Mouse (Mus musculus): Measurements from ENCODE around the gene Snai1. TPM values are rescaled to one million over a fixed set of nuclear protein-coding genes. Genes with fewer than 3 reads are reported as not detected.

Gene Snai1
- total and polyA plus RNA-seq, 3 experiments: 0.19 to 0.74 TPM; not detected in 1

DNA sequence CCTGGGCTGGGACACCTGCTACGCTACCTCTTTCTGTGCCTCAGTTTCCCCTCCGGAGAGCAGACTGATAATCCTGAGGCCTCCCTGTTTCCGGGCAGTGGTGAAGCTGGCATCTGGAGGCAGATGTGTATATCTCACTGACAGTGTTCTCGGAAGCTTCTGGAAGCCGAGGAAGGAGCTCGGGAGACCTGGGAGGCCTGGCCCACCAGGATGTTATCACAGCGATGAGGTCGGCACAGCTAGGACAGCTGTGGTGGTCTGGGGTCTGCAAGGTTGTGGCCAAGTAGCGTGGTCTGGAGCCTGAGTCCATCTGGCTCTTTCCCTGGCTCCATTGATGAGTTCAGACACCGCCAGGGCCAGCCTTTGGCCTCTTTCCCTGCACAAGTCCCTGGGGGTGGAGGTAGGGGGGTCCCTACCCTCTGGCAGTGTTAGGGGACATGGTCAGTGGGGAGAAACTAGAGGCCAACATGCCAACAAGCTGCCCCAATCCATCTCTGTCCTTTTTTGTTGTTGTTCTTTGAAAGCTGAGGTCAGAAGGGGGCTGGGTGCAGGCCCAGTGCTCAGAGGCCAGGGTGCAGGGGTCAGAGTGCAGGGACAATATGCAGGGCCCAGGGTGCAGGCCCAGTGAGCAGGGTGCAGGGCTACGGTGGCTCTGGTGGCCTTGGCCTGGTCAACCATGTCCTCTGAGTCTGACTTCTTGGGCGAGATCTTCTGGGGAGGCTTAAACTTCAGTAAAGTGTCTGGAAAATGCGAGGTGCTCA, 26.7 kb downstream of the Snai1 start:
- Histone ChIP-seq H3K36me3 (ENCODE audit: control insufficient read depth in 1 of 2, insufficient read depth in 2 of 2, low read length in 2 of 2) (no peaks in the 10 kb centered on the region), H3K9ac (ENCODE audit: control insufficient read depth, low read depth, low read length, poor library complexity, severe bottlenecking) (no peak overlapping the region), H3K79me2 (ENCODE audit: control insufficient read depth, insufficient read depth, low read length, poor library complexity) (no peaks in the 10 kb centered on the region), H3K4me1 (ENCODE audit: control insufficient read depth in 1 of 2, insufficient read depth in 2 of 2, low read length in 2 of 2) (no peaks in the 10 kb centered on the region), H3K4me3 (ENCODE audit: control insufficient read depth in 1 of 2, insufficient read depth in 1 of 2, low read depth in 2 of 2, low read length in 2 of 2) (no peak overlapping the region), H3K27me3 (ENCODE audit: control insufficient read depth in 1 of 2, insufficient read depth in 2 of 2, low read length in 2 of 2) (peaks cover 6 to 24% of the 10 kb centered on the region in 2 experiments), H3K9me3 (replicated peaks; ENCODE audit: insufficient read depth, low read length) (no peaks in the 10 kb centered on the region), H3K27ac (ENCODE audit: control insufficient read depth, low read depth, low read length) (no peak overlapping the region)
- TF ChIP-seq MXI1 (IDR thresholded peaks at IDR 0.05; ENCODE audit: low read depth, low read length) (no peak), RAD21 (IDR thresholded peaks at IDR 0.05; ENCODE audit: low read depth, low read length) (no peak)
- no peak for DNase-seq (ENCODE audit: low read depth, low spot score)

GRCm38 (mm10) chr2:167565312-167565656, 27.3 kb downstream of the Snai1 start:
- no peak for DNase-seq (ENCODE audit: low read depth, low spot score)
- no peak overlapping the region for H3K27ac ChIP-seq (ENCODE audit: control insufficient read depth, low read depth, low read length)
- H3K4me3 ChIP-seq (ENCODE audit: control insufficient read depth in 1 of 2, insufficient read depth in 1 of 2, low read depth in 2 of 2, low read length in 2 of 2): no peak overlapping the region

DNA sequence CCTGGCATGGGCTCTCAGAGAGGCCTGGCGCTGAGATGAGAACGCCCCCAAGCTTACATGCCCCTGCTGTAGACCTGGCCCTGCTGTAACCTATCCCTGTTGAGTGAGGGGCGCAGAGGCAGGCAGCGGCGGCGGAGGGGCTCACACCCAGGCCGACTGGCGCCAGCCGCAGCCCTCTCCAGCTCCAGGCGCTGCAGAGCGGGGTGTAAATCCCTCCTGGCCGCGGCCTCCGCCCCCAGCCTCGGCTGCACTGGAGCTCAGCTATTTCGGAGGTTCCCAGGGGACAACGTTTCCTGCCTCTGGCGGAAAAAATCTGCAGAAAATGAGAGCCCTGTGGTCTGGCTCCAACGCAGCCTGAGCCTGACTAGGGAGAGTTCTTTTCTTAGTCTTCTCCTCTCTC, 27.7 kb downstream of the Snai1 start:
- Histone ChIP-seq H3K79me2 (ENCODE audit: control insufficient read depth, insufficient read depth, low read length, poor library complexity) (no peaks in the 10 kb centered on the region), H3K27me3 (ENCODE audit: control insufficient read depth in 1 of 2, insufficient read depth in 2 of 2, low read length in 2 of 2) (peaks cover 6 to 19% of the 10 kb centered on the region in 2 experiments; a peak in 3 of 4 replicates), H3K36me3 (ENCODE audit: control insufficient read depth in 1 of 2, insufficient read depth in 2 of 2, low read length in 2 of 2) (no peaks in the 10 kb centered on the region), H3K27ac (ENCODE audit: control insufficient read depth, low read depth, low read length) (no peak overlapping the region), H3K9ac (ENCODE audit: control insufficient read depth, low read depth, low read length, poor library complexity, severe bottlenecking) (no peak overlapping the region), H3K4me3 (ENCODE audit: control insufficient read depth in 1 of 2, insufficient read depth in 1 of 2, low read depth in 2 of 2, low read length in 2 of 2) (no peak overlapping the region), H3K4me1 (ENCODE audit: control insufficient read depth in 1 of 2, insufficient read depth in 2 of 2, low read length in 2 of 2) (no peaks in the 10 kb centered on the region), H3K9me3 (replicated peaks; ENCODE audit: insufficient read depth, low read length) (no peaks in the 10 kb centered on the region)
- DNase-seq (ENCODE audit: low read depth, low spot score): no peak
- TF ChIP-seq CHD1 (IDR thresholded peaks at IDR 0.05; ENCODE audit: low read depth, low read length) (no peak), HCFC1 (IDR thresholded peaks at IDR 0.05; ENCODE audit: low read depth, low read length) (no peak), USF1 (IDR thresholded peaks at IDR 0.05; ENCODE audit: low read depth, low read length) (no peak), MAFK (IDR thresholded peaks at IDR 0.05; ENCODE audit: borderline replicate concordance, low read depth, low read length) (no peak), TCF12 (IDR thresholded peaks at IDR 0.05; ENCODE audit: low read depth, low read length) (no peak), POLR2A (IDR thresholded peaks at IDR 0.05; ENCODE audit: control insufficient read depth in 1 of 2, insufficient read depth in 1 of 2, low read depth in 1 of 2, low read length in 2 of 2, poor library complexity in 1 of 2) (no peak), POLR2AphosphoS5 (IDR thresholded peaks at IDR 0.05; ENCODE audit: borderline replicate concordance, low read depth, low read length) (no peak), ZC3H11A (IDR thresholded peaks at IDR 0.05; ENCODE audit: low read depth, low read length) (no peak), RCOR1 (IDR thresholded peaks at IDR 0.05; ENCODE audit: low read depth, low read length) (no peak), TBP (IDR thresholded peaks at IDR 0.05; ENCODE audit: low read depth, low read length) (no peak), MAX (IDR thresholded peaks at IDR 0.05; ENCODE audit: low read length) (no peak), E2F4 (IDR thresholded peaks at IDR 0.05; ENCODE audit: borderline replicate concordance, low read depth, low read length) (no peak), UBTF (IDR thresholded peaks at IDR 0.05; ENCODE audit: borderline replicate concordance, insufficient read depth, low read depth, low read length) (no peak), MAZ (IDR thresholded peaks at IDR 0.05; ENCODE audit: low read depth, low read length) (no peak), JUND (IDR thresholded peaks at IDR 0.05; ENCODE audit: low read depth, low read length) (no peak), GABPA (IDR thresholded peaks at IDR 0.05; ENCODE audit: low read depth, low read length) (no peak)

More at GRCm38 (mm10) chr2:167565312-167565656, 27.3 kb downstream of the Snai1 start:
- Histone ChIP-seq H3K9me3 (replicated peaks; ENCODE audit: insufficient read depth, low read length) (no peaks in the 10 kb centered on the region), H3K9ac (ENCODE audit: control insufficient read depth, low read depth, low read length, poor library complexity, severe bottlenecking) (no peak overlapping the region), H3K27me3 (ENCODE audit: control insufficient read depth in 1 of 2, insufficient read depth in 2 of 2, low read length in 2 of 2) (peaks cover 6 to 23% of the 10 kb centered on the region in 2 experiments; a peak in 3 of 4 replicates), H3K4me1 (ENCODE audit: control insufficient read depth in 1 of 2, insufficient read depth in 2 of 2, low read length in 2 of 2) (no peaks in the 10 kb centered on the region), H3K36me3 (ENCODE audit: control insufficient read depth in 1 of 2, insufficient read depth in 2 of 2, low read length in 2 of 2) (no peaks in the 10 kb centered on the region), H3K79me2 (ENCODE audit: control insufficient read depth, insufficient read depth, low read length, poor library complexity) (no peaks in the 10 kb centered on the region)
- TF ChIP-seq ZC3H11A (IDR thresholded peaks at IDR 0.05; ENCODE audit: low read depth, low read length): no peak
- no peak for TF ChIP-seq ETS1 (IDR thresholded peaks at IDR 0.05; ENCODE audit: low read depth, low read length)
- TF ChIP-seq USF1 (IDR thresholded peaks at IDR 0.05; ENCODE audit: low read depth, low read length): no peak
- TF ChIP-seq GABPA (IDR thresholded peaks at IDR 0.05; ENCODE audit: low read depth, low read length): no peak
- TF ChIP-seq E2F4 (IDR thresholded peaks at IDR 0.05; ENCODE audit: borderline replicate concordance, low read depth, low read length): no peak
- no peak for TF ChIP-seq UBTF (IDR thresholded peaks at IDR 0.05; ENCODE audit: borderline replicate concordance, insufficient read depth, low read depth, low read length)
- no peak for TF ChIP-seq RCOR1 (IDR thresholded peaks at IDR 0.05; ENCODE audit: low read depth, low read length)
- TF ChIP-seq CTCF (IDR thresholded peaks at IDR 0.05 in 2 of 3, conservative IDR thresholded peaks at IDR 0.05 in 1 of 3; ENCODE audit: control insufficient read depth in 1 of 3, insufficient read depth in 1 of 3, low read depth in 2 of 3, low read length in 3 of 3, poor library complexity in 1 of 3, severe bottlenecking in 1 of 3): no peak
- TF ChIP-seq NELFE (IDR thresholded peaks at IDR 0.05; ENCODE audit: low read depth, low read length): no peak
- TF ChIP-seq ELF1 (IDR thresholded peaks at IDR 0.05; ENCODE audit: low read depth, low read length): no peak
- TF ChIP-seq ZKSCAN1 (IDR thresholded peaks at IDR 0.05; ENCODE audit: low read depth, low read length): no peak
- TF ChIP-seq KAT2A (conservative IDR thresholded peaks at IDR 0.05; ENCODE audit: low read depth, low read length): no peak
- no peak for TF ChIP-seq NRF1 (IDR thresholded peaks at IDR 0.05; ENCODE audit: insufficient read depth, low read depth, low read length, poor library complexity, severe bottlenecking)
- no peak for TF ChIP-seq JUND (IDR thresholded peaks at IDR 0.05; ENCODE audit: low read depth, low read length)
- TF ChIP-seq EP300 (IDR thresholded peaks at IDR 0.05; ENCODE audit: low read depth in 1 of 2, low read length in 2 of 2): no peak
- no peak for TF ChIP-seq POLR2AphosphoS5 (IDR thresholded peaks at IDR 0.05; ENCODE audit: borderline replicate concordance, low read depth, low read length)
- no peak for TF ChIP-seq MAFK (IDR thresholded peaks at IDR 0.05; ENCODE audit: borderline replicate concordance, low read depth, low read length)
- no peak for TF ChIP-seq USF2 (IDR thresholded peaks at IDR 0.05; ENCODE audit: borderline replicate concordance in 1 of 2, insufficient read depth in 1 of 2, low read depth in 1 of 2, low read length in 2 of 2)
- no peak for TF ChIP-seq BHLHE40 (IDR thresholded peaks at IDR 0.05; ENCODE audit: borderline replicate concordance, low read depth, low read length)
- TF ChIP-seq TAL1 (IDR thresholded peaks at IDR 0.05; ENCODE audit: low read length): no peak
